9 mouse cellular contexts compared by ENCODE assay signal in the genomic region with DNA sequence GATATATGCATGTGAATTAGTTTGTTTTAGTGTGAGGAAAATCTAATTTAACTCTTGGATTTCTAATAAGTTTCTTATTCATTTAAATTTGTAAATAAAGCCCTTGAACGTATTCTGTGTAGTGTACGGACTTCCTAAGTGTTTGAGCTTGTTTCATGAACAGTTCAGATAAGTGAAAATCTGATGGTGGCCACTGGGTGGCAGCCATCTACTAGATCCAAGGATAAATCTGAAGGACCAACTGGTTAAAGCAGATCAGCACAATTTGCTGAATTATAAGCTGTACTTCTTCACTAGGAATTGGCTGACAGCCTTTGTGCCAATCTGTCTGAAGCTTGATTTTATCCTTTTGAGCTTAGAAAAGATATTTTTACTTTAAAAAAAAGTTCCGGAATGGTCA.
DNase-seq lines count a peak whose midpoint lies in the region; ATAC-seq and TF ChIP-seq lines count a peak whose summit lies in the region.
"Had no signal": no experiment of that assay in that cellular context is flagged by ENCODE, and none has a peak within 500 bp of the region (broad histone marks: within the 10 kb centered on the region; RNA-seq: fewer than 3 reads in every experiment).

No protein-coding gene starts in this region.

- no peak overlapping the region for H3K4me2 ChIP-seq in heart, embryonic 11.5 days
- H3K4me2 ChIP-seq in forebrain, postnatal 0 days (ENCODE audit: low read depth), result no peak overlapping the region
- H3K4me2 ChIP-seq: limb, embryonic 15.5 days had no signal

- H3K9me3 ChIP-seq in heart, embryonic 11.5 days (replicated peaks; ENCODE audit: control insufficient read depth, low read length), result no peaks in the 10 kb centered on the region
- H3K9me3 ChIP-seq in forebrain, postnatal 0 days (ENCODE audit: low read length), result no peaks in the 10 kb centered on the region
- H3K9me3 ChIP-seq in limb, embryonic 10.5 days (replicated peaks), result no peaks in the 10 kb centered on the region
- H3K9me3 ChIP-seq: limb, embryonic 15.5 days had no signal

- no peaks in the 10 kb centered on the region for H3K27me3 ChIP-seq in heart, embryonic 11.5 days (ENCODE audit: control insufficient read depth, insufficient read depth, low read length)
- H3K27me3 ChIP-seq in forebrain, postnatal 0 days (ENCODE audit: insufficient read depth, low read length), result no peaks in the 10 kb centered on the region
- no peaks in the 10 kb centered on the region for H3K27me3 ChIP-seq in limb, embryonic 10.5 days (ENCODE audit: low read depth, poor library complexity, severe bottlenecking)
- H3K27me3 ChIP-seq: limb, embryonic 15.5 days had no signal

- DNase-seq in heart, adult 18-20 months, result peak; percentile 18 to 63
- DNase-seq in MN1 (ENCODE audit: low spot score), result peak; percentile 67
- peak; percentile 42 for DNase-seq in cerebellum, adult 8-10 months
- peak; percentile 87 for DNase-seq in forebrain, postnatal 0 days
- DNase-seq in kidney, adult 9 months, result peak; percentile 79
- DNase-seq in limb, embryonic 10.5 days (ENCODE audit: low spot score), result peak; percentile 38
- DNase-seq in retina, embryonic 14.5 days (ENCODE audit: low spot score), result peak; percentile 79

- peak; percentile 79 for TF ChIP-seq CTCF in forebrain, postnatal 0 days (IDR thresholded peaks at IDR 0.05; ENCODE audit: low read depth)

- H3K4me3 ChIP-seq in heart, embryonic 11.5 days (ENCODE audit: low read depth, low read length), result no peak overlapping the region
- H3K4me3 ChIP-seq in forebrain, postnatal 0 days (ENCODE audit: low read depth, low read length), result no peak overlapping the region
- no peak overlapping the region for H3K4me3 ChIP-seq in limb, embryonic 10.5 days
- H3K4me3 ChIP-seq: limb, embryonic 15.5 days had no signal

- H3K36me3 ChIP-seq in heart, embryonic 11.5 days (ENCODE audit: control insufficient read depth, insufficient read depth, low read length), result no peaks in the 10 kb centered on the region
- no peaks in the 10 kb centered on the region for H3K36me3 ChIP-seq in forebrain, postnatal 0 days (ENCODE audit: insufficient read depth)
- H3K36me3 ChIP-seq in limb, embryonic 10.5 days, result no peaks in the 10 kb centered on the region
- H3K36me3 ChIP-seq: limb, embryonic 15.5 days had no signal

- H3K27ac ChIP-seq in heart, embryonic 11.5 days (ENCODE audit: low read depth, low read length), result no peak overlapping the region
- no peak overlapping the region for H3K27ac ChIP-seq in forebrain, postnatal 0 days (ENCODE audit: low read depth, low read length)
- H3K27ac ChIP-seq in limb, embryonic 10.5 days, result no peak overlapping the region
- H3K27ac ChIP-seq: limb, embryonic 15.5 days had no signal

- WGBS in heart, embryonic 11.5 days (ENCODE audit: insufficient replicate concordance), result 65% methylated on average over 3 of the region's 3 CpGs
- WGBS in forebrain, postnatal 0 days, result 41% methylated on average over 3 of the region's 3 CpGs
- 79% methylated on average over 3 of the region's 3 CpGs for WGBS in limb, embryonic 10.5 days

- H3K4me1 ChIP-seq in heart, embryonic 11.5 days (ENCODE audit: control insufficient read depth, insufficient read depth, low read length), result no peaks in the 10 kb centered on the region
- H3K4me1 ChIP-seq in forebrain, postnatal 0 days (ENCODE audit: insufficient read depth), result no peaks in the 10 kb centered on the region
- no peaks in the 10 kb centered on the region for H3K4me1 ChIP-seq in limb, embryonic 10.5 days
- H3K4me1 ChIP-seq: limb, embryonic 15.5 days had no signal

- ATAC-seq in heart, embryonic 11.5 days (replicated peaks; ENCODE audit: insufficient number of reproducible peaks, low FRiP score, low TSS enrichment), result no peak
- ATAC-seq in forebrain, postnatal 0 days, result peak; percentile 88

- H3K9ac ChIP-seq in heart, embryonic 11.5 days (ENCODE audit: low read depth, low read length), result no peak overlapping the region
- H3K9ac ChIP-seq in forebrain, postnatal 0 days, result no peak overlapping the region
- H3K9ac ChIP-seq: limb, embryonic 15.5 days had no signal
